Mouse (Mus musculus) yolk sac, embryonic 10.5 days (tissue): ENCODE data around the gene Cadps2.

Experiments used
- DNase-seq: peaks from one replicate; pipeline ENCODE4 v3.0.0-alpha.2; 2017; ENCODE audit warnings: low spot score

Cadps2 gene

DNA sequence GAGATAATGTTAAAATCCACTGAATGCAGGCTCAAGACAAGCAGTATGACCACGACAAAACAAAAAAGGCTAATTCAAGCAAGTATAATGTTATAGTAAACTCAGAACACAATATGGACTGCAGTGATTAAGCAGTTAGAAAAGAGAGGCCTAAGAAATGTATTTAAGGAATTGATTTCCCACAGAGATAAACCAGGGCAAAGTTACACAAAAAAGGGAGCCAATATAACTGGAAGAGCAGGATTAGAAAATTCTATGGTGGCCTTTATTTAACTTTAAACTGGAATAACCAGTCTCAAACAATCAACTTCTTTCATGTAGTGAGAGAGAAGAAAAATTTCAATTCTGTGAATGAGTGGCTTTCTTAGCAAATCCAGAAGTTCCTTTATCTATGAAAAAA is 289.3 kb downstream of the Cadps2 start:
- DNase-seq = no peak

DNA sequence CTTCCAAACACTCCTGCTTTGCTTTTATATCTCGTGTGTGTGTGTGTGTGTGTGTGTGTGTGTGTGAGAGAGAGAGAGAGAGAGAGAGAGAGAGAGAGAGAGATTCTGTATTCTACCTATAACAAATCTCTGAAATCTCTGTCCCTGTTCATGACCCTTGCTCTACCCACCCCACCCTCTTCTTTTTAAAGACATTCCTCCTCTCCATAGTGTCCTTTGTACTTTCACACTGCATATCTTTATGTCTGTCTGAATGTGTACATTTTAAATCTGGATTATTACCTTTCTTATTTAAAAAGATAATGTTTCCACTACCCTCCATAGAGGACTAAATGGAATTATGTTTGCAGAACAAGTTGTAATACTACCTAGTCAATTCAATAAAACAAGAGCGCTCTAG is 315.5 kb downstream of the Cadps2 start:
- DNase-seq = no peak

DNA sequence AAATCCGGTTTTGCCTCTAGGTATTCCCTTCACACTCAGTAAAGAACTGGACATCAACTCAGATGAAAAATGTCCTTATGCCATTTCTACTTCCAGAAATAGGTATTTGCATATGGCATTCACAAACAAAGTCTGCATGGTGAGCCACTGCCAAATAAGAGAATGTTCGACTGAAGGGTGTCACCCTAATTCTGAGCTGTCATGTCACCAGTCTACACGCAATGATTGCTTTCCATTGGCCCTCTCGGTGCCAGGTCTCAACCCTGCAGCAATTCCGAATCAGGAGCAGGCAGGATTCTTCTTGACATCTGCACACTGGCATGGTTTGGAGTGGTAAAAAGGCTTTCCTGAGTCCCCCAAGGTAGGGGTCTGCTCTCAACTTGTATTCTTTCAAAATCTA is 316.7 kb downstream of the Cadps2 start:
- DNase-seq = no peak

DNA sequence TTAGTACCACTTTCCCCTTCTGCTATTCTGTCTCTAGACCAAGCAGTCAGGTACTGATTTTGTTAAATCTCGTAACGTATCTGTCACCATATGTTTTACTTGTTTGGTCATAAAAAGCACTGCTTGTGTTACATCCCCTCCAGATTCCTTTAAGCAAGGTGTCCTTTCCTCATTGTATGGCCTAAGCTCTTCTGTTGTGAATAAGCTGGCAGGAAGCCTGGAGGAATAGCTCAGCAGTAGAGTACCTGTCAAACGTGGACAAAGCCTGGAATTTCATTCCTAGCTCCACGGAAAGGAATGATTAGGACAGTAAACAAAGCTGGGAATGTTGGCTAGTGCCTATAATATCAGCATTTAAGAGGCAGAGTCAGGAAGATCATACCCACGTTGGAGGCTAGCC is 340.6 kb downstream of the Cadps2 start:
- DNase-seq = no peak

DNA sequence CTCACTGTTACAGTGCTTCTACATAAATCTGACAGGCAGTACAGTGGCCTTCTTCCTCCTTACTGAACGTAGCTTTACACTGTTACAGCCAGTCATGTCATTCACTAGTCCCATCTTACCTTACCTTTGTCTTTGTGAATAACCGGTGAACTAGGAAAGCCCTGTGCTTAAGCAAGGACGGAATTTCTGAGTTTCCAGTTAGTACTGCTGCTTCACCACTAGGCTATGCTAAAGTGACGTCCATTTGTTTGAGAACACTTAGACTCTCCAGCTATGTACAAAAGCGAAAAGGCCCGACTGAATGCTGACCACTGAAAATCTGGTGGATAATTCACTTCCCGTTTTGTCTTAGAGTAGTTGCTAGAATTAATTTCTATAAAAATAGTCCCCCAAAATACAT is 347.4 kb downstream of the Cadps2 start:
- DNase-seq = no peak

DNA sequence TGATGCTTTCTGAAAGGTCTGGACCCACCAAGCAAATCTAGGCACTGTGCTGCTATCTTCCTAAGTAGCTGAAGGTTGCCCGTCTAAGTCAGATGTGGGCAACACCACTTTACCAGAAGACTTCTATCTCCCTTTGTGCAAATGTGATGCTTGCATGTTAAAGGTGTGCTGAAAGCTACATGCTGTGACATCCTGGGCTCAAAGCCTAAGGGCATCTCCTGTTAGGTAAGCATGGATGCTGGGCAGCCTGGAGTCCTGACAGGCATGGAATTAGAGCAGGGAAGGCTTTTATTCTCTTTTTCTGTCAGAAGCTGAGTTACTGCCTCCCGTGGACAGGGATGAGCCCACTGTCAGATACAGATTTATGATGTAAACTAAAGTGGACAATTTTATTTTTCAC is 348.8 kb downstream of the Cadps2 start:
- DNase-seq = no peak

DNA sequence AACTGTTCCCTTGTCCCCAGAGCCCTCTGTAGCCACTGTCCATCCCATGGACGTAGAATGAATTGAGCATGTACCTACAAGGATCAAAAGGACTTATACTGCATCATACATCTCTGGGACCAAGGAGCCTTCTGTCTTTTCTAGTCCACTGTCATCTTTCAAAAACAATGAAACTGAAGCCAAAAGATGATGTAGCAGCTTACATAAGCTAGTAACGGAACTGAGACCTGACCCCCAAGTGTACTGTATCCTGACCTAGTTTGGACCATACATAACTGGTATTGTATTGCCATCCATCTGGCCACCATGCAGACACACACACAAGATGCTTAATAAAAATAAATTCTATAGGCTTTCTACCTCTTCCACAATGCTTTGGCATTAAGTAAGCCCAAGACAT is 350.2 kb downstream of the Cadps2 start:
- DNase-seq = no peak

DNA sequence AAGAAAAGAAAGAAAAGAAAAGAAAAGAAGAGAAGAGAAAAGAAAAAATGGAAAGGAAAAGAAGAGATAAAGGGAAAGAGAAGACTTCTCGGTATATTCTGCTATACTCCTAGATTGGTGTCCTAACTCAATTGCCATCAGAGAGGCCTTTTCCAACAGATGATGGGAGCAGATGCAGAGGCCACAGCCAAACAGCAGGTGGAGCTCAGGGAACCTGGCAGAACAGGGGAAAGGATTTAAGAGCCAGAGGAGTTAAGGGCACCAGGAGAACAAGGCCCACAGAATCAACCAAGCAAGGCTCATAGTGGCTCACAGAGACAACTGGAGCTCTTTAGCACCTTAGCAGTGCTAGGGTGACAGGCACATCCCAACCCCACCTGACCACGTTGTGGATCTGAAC is 366.5 kb downstream of the Cadps2 start:
- no peak for DNase-seq

DNA sequence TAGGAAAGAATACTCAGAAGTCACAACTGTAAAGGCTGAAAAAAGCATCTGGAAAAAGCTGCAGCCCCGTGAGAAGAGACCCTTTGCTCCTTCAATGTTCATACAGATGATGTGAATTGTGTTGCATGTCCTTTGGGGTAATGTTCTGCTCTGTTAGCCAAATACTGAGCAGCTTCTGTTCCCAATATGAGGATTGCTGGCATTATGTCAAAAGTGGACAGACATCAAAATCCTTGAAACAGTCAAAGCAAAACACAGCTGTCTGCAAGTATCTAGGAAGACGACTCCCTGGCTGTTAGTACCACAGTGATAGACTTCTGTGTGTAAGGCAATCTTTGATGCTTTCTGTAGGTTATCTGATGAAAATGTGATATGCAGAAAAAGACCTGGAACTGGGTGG is 367.4 kb downstream of the Cadps2 start:
- no peak for DNase-seq

DNA sequence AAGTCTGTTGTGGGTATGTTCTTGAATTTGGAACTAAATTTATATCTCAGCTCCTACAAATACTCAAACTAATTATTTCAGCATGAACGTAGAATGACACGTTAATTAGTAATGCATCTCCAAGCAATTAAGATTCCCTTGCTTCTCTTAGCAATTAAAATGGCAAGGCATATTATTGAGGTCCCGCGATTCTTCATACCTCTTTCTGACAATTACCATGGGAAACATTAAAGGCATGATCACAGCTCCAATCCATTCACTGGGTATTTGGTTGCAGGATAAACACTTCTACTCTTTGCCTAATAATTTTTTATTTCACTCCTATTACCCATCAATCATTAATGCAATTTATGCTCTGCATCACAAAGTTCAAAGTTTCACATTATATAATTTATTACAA is 371.3 kb downstream of the Cadps2 start:
- no peak for DNase-seq

DNA sequence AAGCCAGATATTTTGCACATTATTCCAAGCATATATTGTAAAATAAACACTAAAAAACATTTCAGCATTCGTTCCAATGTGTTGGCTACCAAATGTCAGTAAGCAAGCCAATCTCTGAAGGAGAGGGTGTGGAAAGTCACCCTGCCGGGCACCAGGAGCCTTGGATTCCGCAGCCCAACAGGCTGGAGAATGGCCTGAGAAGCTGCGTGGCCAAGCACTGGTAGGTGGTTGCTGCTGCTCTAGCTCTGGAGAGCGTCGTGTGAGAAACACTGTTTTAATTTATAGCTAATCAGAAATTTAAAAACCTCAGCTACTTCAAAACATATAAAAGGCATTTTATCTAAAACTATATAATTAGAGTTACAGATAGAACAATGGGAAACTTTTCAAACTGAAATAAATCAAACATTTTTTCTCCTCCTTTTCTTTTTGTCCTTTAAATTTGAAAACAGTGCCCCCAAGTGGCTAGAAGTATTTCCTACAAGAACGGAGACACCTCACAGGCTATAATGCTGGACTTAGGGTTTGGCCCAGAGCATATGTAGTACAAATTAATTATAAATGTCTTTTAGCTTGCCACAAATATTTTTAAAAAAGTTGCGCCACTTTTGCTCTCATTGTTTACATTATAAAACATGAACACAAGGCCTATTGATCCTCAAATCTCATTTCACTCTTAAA is 376.5 kb downstream of the Cadps2 start:
- no peak for DNase-seq

DNA sequence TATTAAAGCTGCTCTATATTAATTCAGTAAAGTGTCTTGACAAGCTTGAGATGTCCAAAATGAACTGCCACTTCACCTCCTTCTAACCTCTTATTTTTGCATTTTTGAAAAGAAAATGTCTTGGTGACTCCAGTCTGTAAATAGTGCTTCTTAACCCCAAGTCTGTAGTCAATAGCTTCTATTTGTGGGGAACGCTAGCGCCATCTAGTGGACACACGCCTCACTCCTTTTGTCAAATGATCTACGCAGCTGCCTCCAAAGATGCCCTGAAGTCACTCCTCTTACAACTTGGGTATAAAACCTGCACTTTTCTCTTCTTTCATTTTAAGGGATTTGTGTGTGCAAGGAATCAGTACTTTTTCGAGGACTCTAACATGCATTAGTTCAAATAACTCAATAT is 381.5 kb downstream of the Cadps2 start:
- peak; percentile 29 for DNase-seq

DNA sequence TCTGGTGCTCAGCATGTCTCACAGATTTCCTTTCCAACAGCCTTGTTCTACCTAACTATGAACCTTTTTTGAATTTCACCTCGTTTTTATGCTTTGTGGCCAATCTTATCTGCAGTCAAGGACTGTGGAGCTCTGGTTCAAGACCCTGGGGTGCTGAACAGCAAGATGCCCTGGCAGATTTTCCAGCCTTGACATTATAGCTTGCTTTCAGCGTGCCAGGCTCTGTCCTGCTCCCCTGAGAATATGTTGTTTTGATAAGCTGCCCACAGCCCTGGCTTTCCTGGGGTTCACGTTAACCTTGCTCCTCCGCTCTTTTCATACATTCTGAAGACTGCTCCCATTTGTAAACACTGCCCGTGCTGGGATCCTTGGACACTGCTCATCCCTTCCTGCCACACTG is 385.3 kb downstream of the Cadps2 start:
- no peak for DNase-seq

DNA sequence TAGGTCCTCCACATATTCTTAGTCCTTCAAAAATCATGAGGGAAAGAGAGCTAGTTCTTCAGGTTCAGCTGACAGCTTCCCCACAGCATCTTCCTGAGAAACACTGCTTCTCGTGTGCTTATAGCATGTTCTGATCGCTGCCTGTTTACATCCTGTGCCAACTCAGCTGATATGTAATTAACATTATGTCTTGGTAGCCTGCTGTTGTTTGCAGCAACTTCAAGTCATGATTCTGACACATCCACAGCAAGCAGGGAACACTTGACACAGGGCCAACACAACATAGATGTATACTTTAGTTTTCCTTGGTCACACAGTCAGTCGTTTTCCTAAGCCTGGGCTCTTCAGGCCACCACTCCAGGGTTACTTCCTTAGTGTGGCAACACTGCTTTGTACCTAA is 399.3 kb downstream of the Cadps2 start:
- DNase-seq = no peak

DNA sequence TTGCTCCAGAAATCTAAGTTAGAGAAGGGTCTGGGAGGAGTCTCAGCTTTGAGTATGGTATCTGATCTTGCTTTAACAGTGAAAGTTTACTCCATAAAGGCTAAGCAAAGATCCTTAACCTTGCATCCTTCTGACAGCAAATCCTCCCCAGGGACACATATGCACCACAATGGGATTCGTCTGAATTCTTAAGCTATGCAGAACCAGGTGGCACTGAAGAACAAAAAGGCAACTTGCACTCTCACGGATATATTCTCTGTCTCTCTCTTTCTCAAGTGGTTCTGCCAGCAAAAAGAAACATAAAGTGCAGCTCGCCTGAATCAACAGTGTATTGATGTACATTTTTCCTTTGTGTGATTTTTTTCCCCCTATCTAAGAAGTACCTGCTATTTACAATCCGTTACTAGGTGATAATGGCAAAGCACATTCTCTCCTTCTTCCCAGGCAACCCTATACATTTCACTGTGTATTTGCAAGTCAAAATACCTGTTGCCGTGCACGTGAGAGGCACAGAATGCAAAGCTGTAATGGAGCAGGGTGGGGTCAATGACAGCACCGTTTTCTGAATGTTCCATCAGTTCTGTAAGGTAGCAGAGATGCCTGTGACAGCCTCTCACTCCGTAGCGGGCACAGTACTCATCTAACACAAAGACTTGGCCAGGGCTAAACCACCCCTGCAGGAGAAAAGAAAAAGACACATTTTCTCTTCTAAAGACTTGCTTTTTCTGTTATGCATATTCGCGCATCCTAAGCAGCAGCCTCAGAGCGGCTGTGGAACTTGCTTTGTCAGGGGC is 428.8 kb downstream of the Cadps2 start:
- no peak for DNase-seq

DNA sequence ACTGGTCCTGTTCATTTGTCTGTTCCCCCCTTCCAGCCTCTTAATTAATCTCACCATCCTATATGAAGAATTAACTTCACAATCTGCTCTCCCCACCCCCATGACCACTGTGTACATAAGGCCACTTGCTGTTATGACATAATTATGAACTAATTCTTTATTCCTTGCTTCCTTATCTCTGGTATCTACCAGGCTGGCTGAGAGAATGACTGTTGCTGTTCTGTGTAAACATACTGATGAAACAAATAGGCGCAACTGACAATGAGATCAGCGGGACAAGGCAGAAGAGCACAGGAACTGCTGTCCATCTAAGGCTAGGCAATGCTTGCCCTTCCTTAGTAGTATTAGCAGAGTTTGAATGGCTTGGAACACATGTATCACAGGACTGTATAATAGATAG is 445.1 kb downstream of the Cadps2 start:
- DNase-seq = no peak

DNA sequence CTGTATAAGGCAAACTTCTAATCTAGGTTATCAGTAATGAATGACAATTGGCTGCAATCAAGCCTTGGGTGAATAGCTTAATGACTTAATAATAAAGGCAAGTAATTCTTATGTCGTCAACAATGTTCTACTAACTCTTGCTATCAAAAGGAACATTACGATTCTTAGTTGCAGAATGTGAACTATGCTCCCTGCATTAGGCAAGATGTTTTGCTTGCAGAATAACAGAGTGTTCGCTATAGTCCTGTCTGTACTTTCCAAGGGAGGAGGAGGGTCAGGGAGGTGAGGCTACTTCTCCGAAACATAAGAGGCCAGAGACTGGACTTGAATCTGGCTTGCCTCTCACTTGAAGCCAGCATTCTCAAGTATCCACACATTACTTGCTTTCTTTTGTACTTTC is 446.5 kb downstream of the Cadps2 start:
- DNase-seq = no peak

DNA sequence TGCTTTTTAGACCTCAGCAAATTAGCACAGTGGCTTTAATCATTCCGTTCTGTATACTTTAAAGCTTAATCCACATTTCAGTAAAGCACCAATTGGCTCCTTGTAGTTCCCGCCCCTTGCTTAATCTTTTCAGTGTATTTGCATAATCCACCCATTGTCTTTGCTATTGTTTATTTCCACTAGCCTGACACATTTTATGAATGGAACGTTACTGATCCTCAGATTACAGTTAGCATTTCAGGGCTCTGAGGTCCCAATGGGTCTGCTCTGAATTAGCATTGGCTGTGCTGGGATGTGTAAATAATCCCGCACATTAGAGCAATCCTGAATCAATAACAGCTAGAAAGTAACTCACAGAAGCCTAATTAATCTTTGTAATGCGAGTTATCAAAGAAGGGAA is 452.5 kb downstream of the Cadps2 start:
- DNase-seq = no peak

DNA sequence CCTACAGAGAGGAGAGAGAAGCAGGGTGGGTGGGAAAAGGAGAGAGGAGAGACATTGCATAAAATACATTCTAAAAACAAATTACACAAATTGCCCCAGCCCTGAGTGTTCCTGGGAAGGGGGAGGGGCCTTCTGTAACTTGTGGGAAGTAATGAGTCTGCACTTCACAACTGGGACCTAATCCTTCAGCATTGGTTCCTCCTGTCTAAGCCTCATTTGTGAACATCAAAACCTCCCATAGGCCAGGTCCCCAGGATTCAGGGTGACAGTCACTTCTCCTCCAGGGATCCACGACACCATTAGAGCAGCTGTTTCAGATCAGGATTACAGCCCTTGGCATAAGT is 456.2 kb downstream of the Cadps2 start:
- DNase-seq = no peak

DNA sequence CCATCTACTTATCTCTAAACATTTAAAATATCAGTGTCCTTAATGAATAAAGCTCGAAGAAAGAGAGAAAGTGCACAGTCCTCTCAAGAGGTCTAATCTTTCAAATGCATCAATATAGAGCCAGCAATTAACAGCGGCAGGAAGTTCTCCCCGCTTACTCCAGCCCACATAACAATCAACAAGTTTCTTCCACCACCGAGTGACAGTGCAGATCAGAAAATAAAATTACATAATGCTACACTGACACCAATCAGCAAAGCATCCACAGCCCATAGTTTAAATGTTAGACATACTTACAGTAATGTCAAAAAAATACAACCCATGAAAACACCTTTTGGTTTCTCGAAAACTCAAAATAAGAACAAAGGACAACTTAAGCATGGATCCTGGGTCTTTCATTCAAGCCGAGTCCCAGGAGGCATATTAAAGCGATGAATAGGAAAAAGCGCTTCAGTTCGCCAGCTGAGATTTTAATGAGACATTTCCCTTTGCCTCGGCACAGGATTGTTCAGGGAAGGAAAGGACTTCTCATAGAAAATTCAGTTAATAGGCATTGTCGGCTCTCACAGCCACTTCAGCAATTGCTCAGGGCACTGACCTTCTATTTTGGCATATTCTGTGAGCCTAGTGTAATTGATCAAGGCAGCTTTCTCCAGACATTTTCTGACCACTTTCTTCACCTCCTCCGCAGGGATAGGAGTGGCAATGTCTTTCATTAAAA is 456.8 kb downstream of the Cadps2 start:
- DNase-seq = no peak

DNA sequence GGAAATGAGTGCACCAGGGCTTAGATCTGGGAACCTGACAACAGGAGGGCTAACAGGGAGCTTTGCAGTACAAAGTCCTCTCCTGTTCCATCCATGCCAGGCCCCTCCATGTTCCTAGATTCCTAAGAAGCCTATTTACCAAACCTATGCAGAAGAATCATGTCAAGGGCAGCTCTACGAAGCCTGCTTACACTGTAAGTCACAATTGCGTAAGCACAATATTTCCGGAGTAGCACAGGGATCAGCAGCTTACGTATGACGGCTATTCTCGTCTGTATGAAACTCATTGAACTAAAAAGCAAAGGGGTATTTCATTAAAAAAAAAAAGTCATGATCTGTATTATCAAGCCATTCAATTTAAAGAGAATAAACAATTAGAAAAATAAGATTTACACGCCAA is 462.9 kb downstream of the Cadps2 start:
- no peak for DNase-seq

DNA sequence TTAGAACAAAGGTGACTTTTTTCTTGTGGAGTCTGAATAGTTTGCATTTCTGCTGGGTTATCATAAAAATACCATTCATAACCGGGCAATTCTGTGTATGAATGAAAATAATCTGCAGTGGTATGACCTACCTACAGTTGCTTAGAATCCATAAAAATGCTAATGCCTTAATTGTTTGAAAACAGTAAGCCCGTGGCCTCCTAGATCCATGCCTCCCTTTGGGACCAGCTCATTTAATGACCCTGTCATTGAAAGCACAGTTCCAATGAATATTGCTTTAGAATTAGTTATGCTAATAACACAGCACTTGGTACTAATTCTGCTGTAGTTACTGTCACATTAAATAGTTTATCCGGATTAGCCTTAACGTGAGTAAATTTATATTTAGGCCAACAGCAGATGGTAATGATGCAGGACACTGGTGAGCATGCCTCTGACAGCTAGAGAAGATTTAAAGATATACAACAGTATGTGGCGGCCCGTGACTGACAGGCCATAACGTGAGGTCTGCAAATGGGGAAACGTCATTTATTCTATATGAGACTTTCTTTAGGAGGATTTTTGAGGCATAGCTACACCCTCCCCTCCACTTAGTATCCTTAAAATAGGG is 477.3 kb downstream of the Cadps2 start:
- no peak for DNase-seq

DNA sequence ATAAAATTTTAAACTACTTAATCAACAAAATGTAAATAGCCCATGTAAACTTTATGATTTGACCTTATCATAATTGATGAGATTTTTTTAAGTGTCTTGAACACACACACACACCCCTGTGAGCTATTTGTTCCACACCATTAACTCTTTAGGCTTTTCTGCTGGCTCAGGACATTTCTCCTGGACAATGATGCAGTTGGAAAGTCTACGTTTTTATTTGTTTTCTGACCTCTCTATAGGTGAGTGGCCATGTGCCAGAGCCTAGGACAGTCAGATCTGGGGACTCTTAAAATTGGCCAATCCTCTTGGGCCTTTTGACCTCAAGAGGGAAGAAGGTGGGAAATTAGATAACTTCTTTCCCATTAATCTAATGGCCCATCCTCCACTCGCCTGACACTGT is 478.6 kb downstream of the Cadps2 start:
- DNase-seq = no peak
